Mouse (Mus musculus) neural tube, embryonic 11.5 days (tissue): Measurements from ENCODE around the gene Tal1. TPM values are rescaled to one million over a fixed set of nuclear protein-coding genes. Genes with fewer than 3 reads are reported as not detected.
A peak's percentile ranks its signal among the peaks of the same experiment; 100 is the strongest.

Source experiments
- ATAC-seq: fragments of 200-750 bp; cut with Nextera tagmentation; 2 replicates; pipeline ENCODE4 v1.8.0; 2017; ENCODE audit warnings: moderate number of reproducible peaks, mild to moderate bottlenecking, moderate TSS enrichment, moderate library complexity; ENCODE audit not compliant: insufficient read depth, low FRiP score, low TSS enrichment
- DNase-seq: peaks from one replicate; pipeline ENCODE4 v3.0.0-alpha.2; 2015; ENCODE audit warnings: low spot score
- H3K27ac ChIP-seq: fragments of 300-500 bp; sonication (generic); 2 replicates; pipeline ENCODE4 v1.5.1; 2014; ENCODE audit warnings: low read depth, mild to moderate bottlenecking, low read length
- H3K27me3 ChIP-seq: fragments of 300-500 bp; sonication (generic); 2 replicates; pipeline ENCODE4 v1.6.1; 2014; ENCODE audit warnings: mild to moderate bottlenecking, low read length, mixed read lengths; ENCODE audit not compliant: control insufficient read depth, insufficient read depth
- H3K36me3 ChIP-seq: fragments of 300-500 bp; sonication (generic); 2 replicates; pipeline ENCODE4 v1.6.1; 2014; ENCODE audit warnings: mild to moderate bottlenecking, low read length, moderate library complexity, mixed read lengths; ENCODE audit not compliant: control insufficient read depth, insufficient read depth
- H3K4me1 ChIP-seq: fragments of 300-500 bp; sonication (generic); 2 replicates; pipeline ENCODE4 v1.6.1; 2014; ENCODE audit warnings: low read length, mixed read lengths; ENCODE audit not compliant: control insufficient read depth, insufficient read depth
- H3K4me2 ChIP-seq: fragments of 300-500 bp; sonication (generic); 2 replicates; pipeline ENCODE4 v1.6.1; 2014; ENCODE audit warnings: low read depth, mild to moderate bottlenecking, moderate library complexity
- H3K4me3 ChIP-seq: fragments of 300-500 bp; sonication (generic); 2 replicates; pipeline ENCODE4 v1.5.1; 2014; ENCODE audit warnings: low read depth, low read length
- H3K9ac ChIP-seq: fragments of 300-500 bp; sonication (generic); 2 replicates; pipeline ENCODE4 v1.6.1; 2014; ENCODE audit warnings: mild to moderate bottlenecking, low read length
- H3K9me3 ChIP-seq: fragments of 300-500 bp; sonication (generic); 2 replicates; pipeline ENCODE4 v1.6.1; 2016; ENCODE audit warnings: low read length; ENCODE audit not compliant: control insufficient read depth
- WGBS: fragments of 180-500 bp; shearing (Covaris S2); extraction: QIAGEN DNeasy Blood & Tissue Kit; methylation state at CpG from one replicate; pipeline ENCODE4 v1.1.7; 2014; 5-methylcytosine and 5-hydroxymethylcytosine counted together
- polyA plus RNA-seq: library from polyadenylated mRNA; unstranded; fragments of >200 nt; fragmentation: Nextera tagmentation; extraction: Ambion mirVana; gene quantifications from 2 replicates; pipeline ENCODE4 v1.2.1, GENCODE M21; 2014

Gene Tal1
- polyA plus RNA-seq, 1 experiment from 2014 or later = 7.5 TPM

DNA sequence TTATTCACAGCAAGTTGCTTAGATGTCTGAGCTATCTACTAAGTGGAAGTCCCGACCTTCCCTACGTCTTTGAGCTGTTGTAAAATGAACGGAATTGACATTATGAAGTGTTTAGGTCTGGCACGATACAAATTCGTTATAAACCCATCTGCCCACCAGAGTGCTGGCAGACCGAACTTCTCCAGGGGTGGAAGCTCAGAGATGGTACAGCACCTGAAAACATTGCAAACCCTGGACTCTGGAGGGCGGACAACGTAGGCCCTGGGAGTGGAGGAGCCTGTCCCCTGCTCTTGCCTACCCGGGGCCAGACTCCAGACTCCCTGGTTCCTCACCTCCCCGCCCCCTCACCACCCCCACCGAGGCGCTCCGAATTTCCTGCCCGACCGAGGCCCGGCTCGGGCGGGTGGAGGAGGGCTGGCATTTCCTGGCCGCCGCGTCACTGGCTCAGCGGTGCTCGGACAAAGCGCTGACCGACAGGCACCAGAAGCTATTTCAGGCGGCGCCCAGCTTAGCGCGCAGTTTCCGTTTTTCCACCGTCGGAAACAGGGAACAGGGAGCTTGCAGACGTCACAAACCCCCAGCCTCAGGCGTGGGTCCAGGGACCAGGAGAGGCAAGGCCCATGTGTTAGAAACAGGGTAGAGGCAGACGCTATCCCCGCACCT, 3.8 kb upstream of the Tal1 start:
- Histone ChIP-seq H3K27ac (no peak overlapping the region), H3K4me2 (peak overlapping the region; percentile 30), H3K36me3 (no peaks in the 10 kb centered on the region), H3K27me3 (peaks cover 71% of the 10 kb centered on the region), H3K4me3 (0 out of 2 replicates have a peak overlapping the region, but pooled peaks have one; percentile 11), H3K9me3 (no peaks in the 10 kb centered on the region), H3K9ac (no peak overlapping the region), H3K4me1 (no peaks in the 10 kb centered on the region; the same call in 1 of the 2 replicates)
- ATAC-seq (peak; percentile 43; the same call in 1 of the 2 replicates), DNase-seq (peak; percentile 61)
- WGBS = under 1% methylated on average over 36 of the region's 36 CpGs

DNA sequence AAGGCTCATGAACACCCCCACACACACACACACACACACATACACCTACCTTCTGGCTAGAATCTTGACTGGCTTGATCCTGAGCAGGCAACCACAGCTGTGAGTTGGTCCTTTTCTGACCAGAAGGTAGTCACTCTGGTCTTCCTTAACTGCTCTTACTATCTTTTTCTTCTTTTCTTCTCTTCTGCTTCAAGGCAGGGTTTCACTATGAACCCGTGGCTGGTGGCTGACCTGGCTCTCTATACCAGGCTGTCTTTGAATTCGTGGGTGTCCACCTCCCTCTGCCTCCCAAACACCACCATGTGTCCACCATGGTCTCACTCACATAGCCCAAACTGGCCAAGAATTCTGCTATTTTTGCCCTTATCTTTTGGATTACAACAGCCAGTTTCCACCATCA, 1.2 kb upstream of the Tal1 start:
- H3K4me3 ChIP-seq = no peak overlapping the region
- DNase-seq (no peak), ATAC-seq (no peak)
- no peaks in the 10 kb centered on the region; the same call in 1 of the 2 replicates for H3K4me1 ChIP-seq
- no peak overlapping the region for H3K4me2 ChIP-seq
- no peaks in the 10 kb centered on the region for H3K36me3 ChIP-seq
- H3K9ac ChIP-seq = no peak overlapping the region
- no peaks in the 10 kb centered on the region for H3K9me3 ChIP-seq
- H3K27me3 ChIP-seq = peaks cover 87% of the 10 kb centered on the region
- H3K27ac ChIP-seq = no peak overlapping the region
- 3% methylated on average over 2 of the region's 2 CpGs for WGBS

- H3K9me3 ChIP-seq = no peaks in the 10 kb centered on the region
- no peak for DNase-seq
- no peak overlapping the region for H3K9ac ChIP-seq
- H3K36me3 ChIP-seq = no peaks in the 10 kb centered on the region
- no peak overlapping the region for H3K27ac ChIP-seq
- no peak overlapping the region for H3K4me3 ChIP-seq
- peaks cover 92% of the 10 kb centered on the region for H3K27me3 ChIP-seq
- no peak for ATAC-seq
- 9% methylated on average over 3 of the region's 3 CpGs for WGBS
- H3K4me1 ChIP-seq = no peaks in the 10 kb centered on the region; the same call in 1 of the 2 replicates
- H3K4me2 ChIP-seq = no peak overlapping the region
Observed at GRCm38 (mm10) chr4:115055691-115056090, 535 bp upstream of the Tal1 start.

GRCm38 (mm10) chr4:115056921-115057673, 871 bp downstream of the Tal1 start:
- Histone ChIP-seq H3K4me1 (no peaks in the 10 kb centered on the region; the same call in 1 of the 2 replicates), H3K4me3 (peak overlapping the region; percentile 27), H3K4me2 (peak overlapping the region; percentile 33), H3K27ac (peak overlapping the region; percentile 21; the same call in 1 of the 2 replicates), H3K9ac (peak overlapping the region; percentile 36), H3K9me3 (no peaks in the 10 kb centered on the region), H3K27me3 (peaks cover 95% of the 10 kb centered on the region), H3K36me3 (no peaks in the 10 kb centered on the region)
- under 1% methylated on average over 47 of the region's 48 CpGs for WGBS
- DNase-seq (peak; percentile 76), ATAC-seq (peak; percentile 56; the same call in 1 of the 2 replicates)

- H3K9me3 ChIP-seq = no peaks in the 10 kb centered on the region
- H3K9ac ChIP-seq = peak overlapping the region; percentile 36
- H3K36me3 ChIP-seq = no peaks in the 10 kb centered on the region
- H3K27me3 ChIP-seq = peaks cover 95% of the 10 kb centered on the region
- no peak for ATAC-seq
- peak; percentile 53 for DNase-seq
- H3K4me3 ChIP-seq = peak overlapping the region; percentile 27
- H3K27ac ChIP-seq = no peak overlapping the region
- WGBS = under 1% methylated on average over 33 of the region's 33 CpGs
- peaks cover 2% of the 10 kb centered on the region for H3K4me1 ChIP-seq
- no peak overlapping the region for H3K4me2 ChIP-seq
Observed at GRCm38 (mm10) chr4:115057674-115058316, 1.6 kb downstream of the Tal1 start.

- no peak overlapping the region for H3K4me2 ChIP-seq
- WGBS = under 1% methylated on average over 20 of the region's 20 CpGs
- H3K9ac ChIP-seq = peak overlapping the region; percentile 6; the same call in 1 of the 2 replicates
- peak overlapping the region; percentile 27 for H3K4me3 ChIP-seq
- ATAC-seq = no peak
- no peaks in the 10 kb centered on the region for H3K9me3 ChIP-seq
- DNase-seq = peak; percentile 52
- peaks cover 7% of the 10 kb centered on the region for H3K4me1 ChIP-seq
- H3K36me3 ChIP-seq = no peaks in the 10 kb centered on the region
- peaks cover 95% of the 10 kb centered on the region for H3K27me3 ChIP-seq
- no peak overlapping the region for H3K27ac ChIP-seq
Observed at GRCm38 (mm10) chr4:115058317-115058761, 2.1 kb downstream of the Tal1 start.

DNA sequence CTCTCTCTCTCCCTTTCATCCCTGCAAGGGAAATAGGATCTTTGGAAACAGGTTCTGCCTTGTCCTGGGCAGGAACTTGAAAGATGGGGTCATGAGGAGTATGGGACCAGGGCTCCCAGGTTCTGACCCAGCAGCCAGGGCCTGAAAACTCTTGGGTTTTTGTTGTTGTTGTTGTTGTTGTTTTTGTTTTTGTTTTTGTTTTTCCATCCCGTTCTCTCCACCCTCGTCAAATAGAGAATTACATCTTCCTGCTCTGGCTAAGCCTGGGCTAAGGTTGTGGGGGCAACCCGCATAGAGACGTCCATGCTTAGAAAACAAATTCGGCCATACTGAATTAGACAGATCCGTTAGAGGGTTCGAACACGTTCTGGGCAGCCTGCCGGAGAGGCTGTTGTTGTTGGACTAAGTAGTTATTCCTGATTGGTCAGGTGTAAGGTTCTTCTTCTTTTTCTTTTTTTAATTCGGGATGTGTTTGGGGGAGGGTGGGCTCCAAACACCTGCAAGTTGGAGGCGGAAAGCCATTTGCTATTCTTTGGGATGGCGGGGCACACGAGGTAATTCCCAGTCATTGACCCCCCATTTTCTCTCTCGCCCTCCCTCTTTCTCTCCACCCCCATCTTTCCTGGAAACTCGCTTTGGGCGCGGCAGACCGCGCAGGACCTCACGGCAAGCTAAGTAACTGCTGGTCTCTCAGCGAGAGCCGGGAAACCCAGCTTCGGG, 2.8 kb downstream of the Tal1 start:
- 0 out of 2 replicates have a peak overlapping the region, but pooled peaks have one; percentile 27 for H3K4me3 ChIP-seq
- H3K27ac ChIP-seq = no peak overlapping the region
- peaks cover 98% of the 10 kb centered on the region for H3K27me3 ChIP-seq
- no peak overlapping the region for H3K4me2 ChIP-seq
- H3K36me3 ChIP-seq = no peaks in the 10 kb centered on the region
- ATAC-seq = no peak
- H3K9ac ChIP-seq = no peak overlapping the region
- DNase-seq = peak; percentile 31
- under 1% methylated on average over 23 of the region's 23 CpGs for WGBS
- peaks cover 13% of the 10 kb centered on the region for H3K4me1 ChIP-seq
- H3K9me3 ChIP-seq = no peaks in the 10 kb centered on the region

DNA sequence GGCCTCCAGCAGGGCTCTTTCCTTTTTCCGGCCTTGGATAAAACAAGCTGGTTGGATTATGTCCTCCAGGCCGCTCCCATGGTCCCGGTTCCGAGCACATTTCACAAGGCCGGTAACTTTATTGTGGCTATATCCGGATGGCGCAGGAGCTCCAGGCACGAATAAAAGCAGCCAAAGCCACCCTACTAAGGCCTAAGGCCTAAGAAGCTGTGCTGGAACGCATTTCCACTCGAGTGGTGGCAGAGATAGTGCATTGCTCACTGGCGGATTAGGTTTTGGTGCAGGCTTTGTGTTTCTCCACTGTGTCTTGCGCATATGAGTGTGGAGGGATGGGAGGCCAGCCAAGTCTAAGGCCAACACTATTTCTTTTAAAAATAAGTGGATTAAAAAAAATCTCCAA, 3.6 kb downstream of the Tal1 start:
- H3K27me3 ChIP-seq = peaks cover 98% of the 10 kb centered on the region
- no peak overlapping the region for H3K4me2 ChIP-seq
- peak; percentile 41 for DNase-seq

More for the DNA sequence above, 3.6 kb downstream of the Tal1 start:
- no peak for ATAC-seq
- WGBS = 2% methylated on average over 12 of the region's 12 CpGs
- no peak overlapping the region for H3K9ac ChIP-seq
- peaks cover 13% of the 10 kb centered on the region for H3K4me1 ChIP-seq
- no peaks in the 10 kb centered on the region for H3K9me3 ChIP-seq
- no peaks in the 10 kb centered on the region for H3K36me3 ChIP-seq
- H3K4me3 ChIP-seq = no peak overlapping the region; the same call in 1 of the 2 replicates
- H3K27ac ChIP-seq = no peak overlapping the region
